Mouse (Mus musculus) intestine, embryonic 15.5 days (tissue): ENCODE measurements around the gene Fndc10. TPM values are rescaled to one million over a fixed set of nuclear protein-coding genes. Genes with fewer than 3 reads are reported as not detected.

ENCODE experiments used
- ATAC-seq: fragments of 200-750 bp; cut with Nextera tagmentation; 2 replicates; pipeline ENCODE4 v1.8.0; 2017; ENCODE audit warnings: moderate TSS enrichment, moderate library complexity
- H3K27ac ChIP-seq: fragments of 300-500 bp; sonication (generic); 2 replicates; pipeline ENCODE4 v1.5.1; 2015; ENCODE audit warnings: mild to moderate bottlenecking, inconsistent platforms
- H3K27me3 ChIP-seq: fragments of 300-500 bp; sonication (generic); replicated peaks from 2 replicates; pipeline ENCODE4 v1.6.1; 2015; ENCODE audit warnings: inconsistent platforms
- H3K36me3 ChIP-seq: fragments of 300-500 bp; sonication (generic); 2 replicates; pipeline ENCODE4 v1.6.1; 2015; ENCODE audit warnings: inconsistent platforms
- H3K4me1 ChIP-seq: fragments of 300-500 bp; sonication (generic); replicated peaks from 2 replicates; pipeline ENCODE4 v1.6.1; 2015; ENCODE audit warnings: inconsistent platforms
- H3K4me2 ChIP-seq: fragments of 300-500 bp; sonication (generic); replicated peaks from 2 replicates; pipeline ENCODE4 v1.6.1; 2015; ENCODE audit warnings: mild to moderate bottlenecking, inconsistent platforms
- H3K4me3 ChIP-seq: fragments of 300-500 bp; sonication (generic); replicated peaks from 2 replicates; pipeline ENCODE4 v1.5.1; 2015; ENCODE audit warnings: inconsistent platforms
- H3K9ac ChIP-seq: fragments of 300-500 bp; sonication (generic); 2 replicates; pipeline ENCODE4 v1.6.1; 2015; ENCODE audit warnings: inconsistent platforms
- H3K9me3 ChIP-seq: fragments of 300-500 bp; sonication (generic); 2 replicates; pipeline ENCODE4 v1.6.1; 2016; ENCODE audit warnings: inconsistent platforms
- WGBS: fragments of 180-500 bp; shearing (Covaris S2); methylation state at CpG from one replicate; pipeline ENCODE4 v1.1.7; 2015; 5-methylcytosine and 5-hydroxymethylcytosine counted together
- polyA plus RNA-seq: library from polyadenylated mRNA; unstranded; fragments of >200 nt; fragmentation: Nextera tagmentation; extraction: Ambion mirVana; gene quantifications from 2 replicates; pipeline ENCODE4 v1.2.1, GENCODE M21; 2015

Fndc10 gene
- polyA plus RNA-seq, 1 experiment from 2014 or later = 7.6 TPM

- 91% methylated on average over 3 of the region's 3 CpGs for WGBS
- Histone ChIP-seq H3K4me3 (no peak overlapping the region), H3K4me2 (no peak overlapping the region), H3K4me1 (peaks cover 18% of the 10 kb centered on the region), H3K9me3 (no peaks in the 10 kb centered on the region), H3K27me3 (no peaks in the 10 kb centered on the region), H3K27ac (no peak overlapping the region), H3K9ac (no peak overlapping the region), H3K36me3 (no peaks in the 10 kb centered on the region)
- ATAC-seq = no peak
Measured at GRCm38 (mm10) chr4:155692421-155692820, 1.7 kb upstream of the Fndc10 start.

- H3K4me3 ChIP-seq = peak overlapping the region; percentile 70
- peak overlapping the region; percentile 55; the same call in 1 of the 2 replicates for H3K27ac ChIP-seq
- ATAC-seq = peak; percentile 77
Measured at GRCm38 (mm10) chr4:155694482-155695401, 600 bp downstream of the Fndc10 start.

GRCm38 (mm10) chr4:155695531-155696062, 1.5 kb downstream of the Fndc10 start:
- no peak for ATAC-seq
- Histone ChIP-seq H3K9me3 (no peaks in the 10 kb centered on the region), H3K4me2 (peak overlapping the region; percentile 97), H3K27me3 (no peaks in the 10 kb centered on the region), H3K36me3 (no peaks in the 10 kb centered on the region), H3K4me1 (peaks cover 18% of the 10 kb centered on the region), H3K4me3 (no peak overlapping the region), H3K9ac (peak overlapping the region; percentile 72; the same call in 1 of the 2 replicates), H3K27ac (no peak overlapping the region)
- 85% methylated on average over 4 of the region's 4 CpGs for WGBS

More at GRCm38 (mm10) chr4:155694482-155695401, 600 bp downstream of the Fndc10 start:
- no peaks in the 10 kb centered on the region for H3K27me3 ChIP-seq
- H3K9ac ChIP-seq = peak overlapping the region; percentile 72
- 1% methylated on average over 87 of the region's 92 CpGs for WGBS
- H3K9me3 ChIP-seq = no peaks in the 10 kb centered on the region
- peaks cover 18% of the 10 kb centered on the region for H3K4me1 ChIP-seq
- no peaks in the 10 kb centered on the region for H3K36me3 ChIP-seq
- peak overlapping the region; percentile 97 for H3K4me2 ChIP-seq

- H3K27me3 ChIP-seq = no peaks in the 10 kb centered on the region
- H3K9me3 ChIP-seq = no peaks in the 10 kb centered on the region
- H3K4me2 ChIP-seq = peak overlapping the region; percentile 97; the same call in 1 of the 2 replicates
- WGBS = 68% methylated on average over 16 of the region's 16 CpGs
- no peak for ATAC-seq
- no peak overlapping the region for H3K27ac ChIP-seq
- H3K9ac ChIP-seq = no peak overlapping the region
- no peak overlapping the region for H3K4me3 ChIP-seq
- H3K36me3 ChIP-seq = no peaks in the 10 kb centered on the region
- peaks cover 18% of the 10 kb centered on the region for H3K4me1 ChIP-seq
Measured at GRCm38 (mm10) chr4:155696261-155697255, 2.4 kb downstream of the Fndc10 start.

- Histone ChIP-seq H3K9ac (no peak overlapping the region), H3K36me3 (no peaks in the 10 kb centered on the region), H3K4me3 (no peak overlapping the region), H3K27ac (no peak overlapping the region), H3K27me3 (no peaks in the 10 kb centered on the region), H3K4me2 (no peak overlapping the region), H3K4me1 (peaks cover 7% of the 10 kb centered on the region), H3K9me3 (no peaks in the 10 kb centered on the region)
- ATAC-seq = no peak
Measured at GRCm38 (mm10) chr4:155700425-155700824, 6.3 kb downstream of the Fndc10 start.

GRCm38 (mm10) chr4:155703425-155703929, 9.3 kb downstream of the Fndc10 start:
- WGBS = 93% methylated on average over 4 of the region's 4 CpGs
- Histone ChIP-seq H3K9ac (no peak overlapping the region), H3K9me3 (no peaks in the 10 kb centered on the region), H3K4me3 (no peak overlapping the region), H3K4me2 (no peak overlapping the region), H3K4me1 (peaks cover 7% of the 10 kb centered on the region; the same call in 1 of the 2 replicates), H3K27ac (no peak overlapping the region), H3K36me3 (no peaks in the 10 kb centered on the region), H3K27me3 (no peaks in the 10 kb centered on the region)
- no peak for ATAC-seq

GRCm38 (mm10) chr4:155704721-155705591, 10.8 kb downstream of the Fndc10 start, which contains the start of gene Ssu72:
TSS of gene Ssu72 (plus strand) at chr4:155704800.
- H3K27me3 ChIP-seq = no peaks in the 10 kb centered on the region
- no peaks in the 10 kb centered on the region for H3K36me3 ChIP-seq
- peaks cover 8% of the 10 kb centered on the region; the same call in 1 of the 2 replicates for H3K4me1 ChIP-seq
- H3K4me3 ChIP-seq = peak within 1 kb of the TSS; percentile 98
- peak within 1 kb of the TSS; percentile 98 for H3K27ac ChIP-seq
- under 1% methylated on average over 83 of the region's 83 CpGs for WGBS
- H3K9ac ChIP-seq = peak within 1 kb of the TSS; percentile 93
- no peaks in the 10 kb centered on the region for H3K9me3 ChIP-seq
- peak within 1 kb of the TSS; percentile 81 for H3K4me2 ChIP-seq
- ATAC-seq = peak; percentile 96

GRCm38 (mm10) chr4:155705592-155705929, 11.4 kb downstream of the Fndc10 start:
- no peaks in the 10 kb centered on the region for H3K27me3 ChIP-seq
- no peak; the same call in 1 of the 2 replicates for ATAC-seq
- 0% methylated on average over 19 of the region's 19 CpGs for WGBS

GRCm38 (mm10) chr4:155708582-155708981, 14.4 kb downstream of the Fndc10 start:
- Histone ChIP-seq H3K27ac (no peak overlapping the region), H3K9me3 (no peaks in the 10 kb centered on the region), H3K27me3 (no peaks in the 10 kb centered on the region), H3K4me3 (no peak overlapping the region), H3K4me2 (no peak overlapping the region), H3K9ac (no peak overlapping the region), H3K4me1 (peaks cover 9% of the 10 kb centered on the region; the same call in 1 of the 2 replicates), H3K36me3 (no peaks in the 10 kb centered on the region)
- ATAC-seq = no peak
- 80% methylated on average over 2 of the region's 2 CpGs for whole genome bisulfite sequencing

More at GRCm38 (mm10) chr4:155705592-155705929, 11.4 kb downstream of the Fndc10 start:
- peak overlapping the region; percentile 81 for H3K4me2 ChIP-seq
- H3K9me3 ChIP-seq = no peaks in the 10 kb centered on the region
- peak overlapping the region; percentile 98 for H3K4me3 ChIP-seq
- H3K4me1 ChIP-seq = peaks cover 9% of the 10 kb centered on the region; the same call in 1 of the 2 replicates
- no peaks in the 10 kb centered on the region for H3K36me3 ChIP-seq
- H3K9ac ChIP-seq = peak overlapping the region; percentile 93
- peak overlapping the region; percentile 98 for H3K27ac ChIP-seq

- no peak overlapping the region for H3K4me2 ChIP-seq
- no peaks in the 10 kb centered on the region for H3K9me3 ChIP-seq
- no peaks in the 10 kb centered on the region for H3K27me3 ChIP-seq
- H3K36me3 ChIP-seq = no peaks in the 10 kb centered on the region
- no peak overlapping the region for H3K9ac ChIP-seq
- H3K4me3 ChIP-seq = no peak overlapping the region
- no peak overlapping the region for H3K27ac ChIP-seq
- H3K4me1 ChIP-seq = peaks cover 9% of the 10 kb centered on the region; the same call in 1 of the 2 replicates
- ATAC-seq = no peak
Measured at GRCm38 (mm10) chr4:155708988-155709387, 14.8 kb downstream of the Fndc10 start.
